Mouse (Mus musculus): Measurements from ENCODE around the gene Tmc4.
"Not testable (repeated sequence)": the region's sequence is repeated elsewhere in the genome, so short reads cannot be mapped to it uniquely, and the experiment has no call there.

Gene Tmc4

DNA sequence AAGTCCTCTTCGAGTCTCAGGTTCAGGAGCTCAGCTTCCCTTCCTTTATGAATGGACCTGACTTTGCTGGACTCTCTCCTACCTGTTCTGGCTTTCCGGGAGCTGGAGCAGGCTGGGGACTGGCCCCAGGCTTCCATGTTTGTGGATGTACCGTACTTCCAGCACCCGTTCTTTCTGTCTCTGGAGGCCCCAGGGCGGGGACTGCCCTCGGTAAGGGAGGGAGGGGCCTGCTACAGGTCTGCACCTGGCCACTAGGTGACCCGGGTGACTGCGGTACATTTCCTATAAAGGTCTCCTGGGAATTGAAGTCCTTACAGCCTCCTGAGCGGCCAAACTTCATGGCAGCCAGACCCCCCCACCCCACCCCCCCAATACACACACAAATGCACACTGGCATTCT lies at the start of gene Tmc4:
Gene Tmc4, minus strand, starts transcription at position 212 of the 400 bp plus-strand sequence.
- DNase-seq, result no peak

DNA sequence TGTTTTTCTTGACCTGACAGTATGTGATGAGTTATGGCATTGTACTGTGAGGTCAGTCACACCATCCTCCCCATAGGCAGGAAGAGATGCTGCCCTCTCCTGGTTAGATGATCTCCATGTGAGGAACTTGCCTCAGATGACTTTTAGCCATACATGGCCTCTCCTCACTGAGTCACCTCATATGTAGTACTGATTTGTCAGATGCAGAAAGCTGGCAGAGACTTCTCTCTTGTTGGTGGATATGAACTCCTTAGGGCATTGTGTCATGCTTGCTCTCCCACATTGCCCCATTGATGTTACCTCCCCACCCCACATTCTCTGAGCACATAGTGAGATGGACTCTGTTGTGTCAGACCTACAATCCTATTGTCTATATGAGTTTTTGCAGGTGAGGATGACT lies 48.1 kb upstream of the Tmc4 start:
- DNase-seq, result not testable (repeated sequence)

DNA sequence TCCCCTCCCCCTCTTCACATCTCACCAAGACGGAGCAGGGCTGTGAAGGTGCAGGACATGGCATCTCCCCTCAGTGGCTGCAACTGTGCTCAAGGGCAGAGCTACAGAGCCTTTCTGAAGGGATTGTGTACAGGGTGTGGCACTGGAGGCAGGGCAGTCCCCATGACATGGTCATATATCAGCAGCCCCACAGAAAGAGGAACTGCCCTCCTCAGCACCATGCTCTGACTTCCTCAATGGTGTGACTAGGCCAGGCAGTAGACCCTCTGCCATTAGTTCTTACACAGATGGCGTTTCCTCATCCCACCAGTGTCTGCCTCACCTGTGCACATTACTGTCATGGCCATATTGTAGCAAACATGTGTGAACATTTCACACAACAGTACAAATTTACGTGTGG lies 42.9 kb upstream of the Tmc4 start, which contains the start of gene Pirb:
Gene Pirb, minus strand, starts transcription at position 124 of the 400 bp plus-strand sequence.
- not testable (repeated sequence) for DNase-seq

DNA sequence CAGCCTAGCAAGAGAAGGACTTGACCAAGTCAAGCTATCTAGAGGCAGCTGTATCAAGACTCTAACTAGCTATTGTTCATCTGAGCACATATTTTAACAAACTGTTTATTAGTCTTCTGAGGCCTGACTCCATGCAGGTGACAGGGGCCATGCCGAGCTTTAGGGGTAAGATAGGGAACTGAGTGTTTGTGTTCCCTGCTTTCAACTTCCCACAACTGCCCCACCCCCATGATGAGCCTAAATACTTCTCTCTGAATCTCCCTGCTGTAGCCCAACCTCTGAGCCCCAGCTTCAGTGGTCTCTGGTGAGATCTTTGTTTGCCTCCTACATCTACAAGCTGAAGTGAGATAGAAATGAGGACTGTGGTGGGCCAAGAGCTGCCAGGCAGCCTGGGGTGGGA lies 37.9 kb upstream of the Tmc4 start:
- DNase-seq, result no peak

DNA sequence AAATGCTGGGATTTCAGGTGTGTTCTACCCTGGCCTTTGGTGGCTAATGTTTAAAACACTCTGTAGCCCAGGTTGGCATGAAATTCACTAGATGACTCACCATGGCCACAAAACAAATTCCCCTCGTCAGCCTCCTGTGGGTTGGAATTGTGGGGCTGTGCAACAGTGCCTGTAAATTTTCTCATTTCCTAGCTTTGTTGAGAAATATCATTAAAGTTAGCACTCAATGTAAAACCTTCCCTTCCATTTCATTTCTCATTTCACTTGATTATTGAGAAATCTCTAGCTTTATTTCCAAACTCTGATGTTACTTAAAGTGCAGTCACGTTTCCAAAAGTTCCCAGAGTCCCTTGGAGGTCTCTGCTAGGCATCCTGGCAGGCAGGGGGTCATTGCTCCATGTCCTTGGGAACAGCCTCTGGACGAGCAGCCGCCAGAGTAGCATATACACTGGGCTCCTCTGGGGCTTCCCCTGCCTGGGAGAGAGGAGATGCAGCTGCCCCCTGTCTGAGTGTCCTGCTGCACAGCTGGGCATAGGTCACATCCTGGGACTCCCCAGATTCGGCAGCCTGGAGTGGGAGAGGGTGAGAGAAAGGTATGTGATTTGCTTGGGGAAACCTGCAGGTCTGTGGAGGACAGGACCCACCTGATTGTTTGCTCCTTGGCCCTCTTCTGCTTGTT lies 35.0 kb upstream of the Tmc4 start:
- no peak for DNase-seq

DNA sequence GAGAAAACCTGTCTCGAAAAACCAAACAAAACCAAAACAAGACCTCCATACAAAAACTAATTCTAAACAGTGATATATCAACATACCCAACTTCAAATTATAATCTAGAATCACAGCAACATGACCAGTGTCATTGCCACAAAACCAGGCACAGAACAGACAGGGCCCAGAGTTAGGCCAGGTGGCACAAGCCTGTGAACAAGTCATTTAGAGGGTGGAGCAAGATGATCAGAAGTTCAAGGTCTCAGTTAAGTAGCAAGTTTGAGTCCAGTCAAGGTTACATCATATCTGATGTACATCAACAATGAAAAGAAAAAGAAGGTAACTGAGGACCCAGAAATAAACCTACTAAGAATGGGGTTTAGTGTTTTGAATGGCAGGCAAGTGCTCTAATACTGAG lies 31.6 kb upstream of the Tmc4 start:
- no peak for DNase-seq

DNA sequence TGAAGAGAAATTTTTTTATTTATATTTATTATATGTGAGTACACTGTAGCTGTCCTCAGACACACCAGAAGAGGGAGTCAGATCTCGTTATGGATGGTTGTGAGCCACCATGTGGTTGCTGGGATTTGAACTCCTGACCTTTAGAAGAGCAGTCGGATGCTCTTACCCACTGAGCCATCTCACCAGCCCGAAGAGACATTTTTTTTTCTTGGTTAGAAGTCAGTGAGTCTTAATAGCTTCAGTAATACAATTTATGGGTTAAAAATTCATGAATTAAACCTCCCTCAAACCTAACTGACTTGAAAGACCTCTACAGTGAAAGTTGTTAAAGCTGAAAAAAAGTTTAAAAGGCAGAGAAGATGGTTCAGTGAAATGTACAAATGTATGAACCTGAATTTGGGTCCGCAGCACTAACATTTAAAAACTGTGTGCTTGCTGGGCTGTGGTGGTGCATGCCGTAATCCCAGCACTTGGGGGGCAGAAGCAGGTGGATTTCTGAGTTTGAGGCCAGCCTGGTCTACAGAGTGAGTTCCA lies 31.2 kb upstream of the Tmc4 start:
- not testable (repeated sequence) for DNase-seq

DNA sequence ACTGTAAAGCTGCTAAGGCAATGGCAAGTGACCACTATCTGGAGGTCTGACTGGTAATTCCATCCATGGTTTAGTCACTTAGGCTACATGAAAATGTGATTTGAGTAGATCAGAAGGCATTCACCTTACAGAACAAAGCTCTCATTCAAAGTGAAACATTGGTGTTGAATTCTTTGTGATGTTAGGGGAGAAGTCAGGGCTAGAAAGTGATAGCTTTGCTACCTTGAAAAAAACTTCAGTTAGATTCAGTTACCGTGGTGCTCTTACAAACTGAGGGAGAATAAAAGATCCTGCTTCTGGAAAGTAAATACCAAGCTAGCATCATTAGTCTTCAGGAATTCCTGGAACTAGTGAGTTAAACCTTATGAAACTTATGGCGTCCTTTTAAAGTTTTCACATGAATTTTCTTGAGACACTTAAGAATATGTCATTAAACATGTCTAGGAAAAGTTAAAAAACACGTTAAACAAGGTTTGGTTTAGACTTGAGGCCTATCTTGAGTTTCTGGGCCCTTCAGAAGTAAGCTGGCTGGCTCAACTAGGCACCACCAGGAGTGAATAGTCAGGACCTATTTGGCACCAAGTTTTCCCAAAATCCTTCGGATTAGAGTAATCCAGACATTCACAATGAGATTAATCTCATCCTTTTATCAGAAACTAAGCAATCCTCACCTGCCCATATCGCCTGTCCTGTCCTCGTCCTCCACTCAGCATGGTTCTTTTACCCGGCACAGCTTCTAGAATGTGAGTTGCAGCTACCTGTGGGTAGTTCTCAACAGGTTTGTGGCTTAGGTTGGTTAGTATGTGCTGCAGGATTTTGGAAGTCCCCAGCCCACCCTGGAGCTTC lies 30.4 kb upstream of the Tmc4 start:
- DNase-seq, result no peak

DNA sequence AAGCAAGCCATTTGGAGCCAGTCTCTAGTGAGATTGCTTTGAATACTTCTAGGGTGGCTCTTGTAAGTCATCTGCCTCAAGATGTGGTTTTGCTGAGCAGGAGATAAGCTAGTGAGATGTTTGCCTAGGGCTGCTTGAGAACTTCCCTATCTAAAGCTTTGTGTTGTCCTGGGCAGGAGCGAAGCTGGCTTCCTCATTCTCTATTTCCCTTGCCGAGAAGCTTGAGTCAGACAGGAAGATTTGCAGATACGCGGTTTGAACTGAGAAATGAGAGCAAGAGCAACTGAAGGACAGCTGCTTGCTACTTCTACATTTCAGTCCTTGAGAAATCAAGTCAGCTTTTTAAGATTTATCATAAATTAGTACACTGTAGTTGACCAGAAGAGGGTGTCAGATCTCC lies 29.7 kb upstream of the Tmc4 start:
- DNase-seq, result no peak

DNA sequence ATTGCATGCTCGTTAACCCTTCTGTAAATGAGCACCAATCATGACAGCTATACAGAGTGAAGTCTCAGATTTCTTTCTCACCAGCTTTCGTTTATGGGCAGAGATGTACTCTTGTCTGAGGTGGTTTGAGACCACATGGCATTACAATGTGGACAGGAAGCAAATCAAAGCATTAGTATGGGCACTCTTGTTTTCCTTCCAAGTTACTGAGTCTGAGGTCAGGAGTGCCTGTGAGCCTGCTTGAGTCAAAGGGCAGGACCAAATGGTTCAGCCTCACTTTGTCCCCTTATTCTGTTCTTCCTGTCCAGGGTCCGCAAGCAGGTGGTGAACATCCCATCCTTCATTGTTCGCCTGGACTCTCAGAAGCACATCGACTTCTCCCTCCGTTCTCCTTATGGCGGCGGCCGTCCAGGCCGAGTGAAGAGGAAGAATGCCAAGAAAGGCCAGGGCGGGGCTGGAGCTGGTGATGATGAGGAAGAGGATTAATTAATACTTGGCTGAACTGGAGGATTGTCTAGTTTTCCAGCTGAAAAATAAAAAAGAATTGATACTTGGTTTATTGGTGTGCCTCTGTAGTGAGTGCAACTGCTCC lies 29.1 kb upstream of the Tmc4 start:
- DNase-seq, result no peak

DNA sequence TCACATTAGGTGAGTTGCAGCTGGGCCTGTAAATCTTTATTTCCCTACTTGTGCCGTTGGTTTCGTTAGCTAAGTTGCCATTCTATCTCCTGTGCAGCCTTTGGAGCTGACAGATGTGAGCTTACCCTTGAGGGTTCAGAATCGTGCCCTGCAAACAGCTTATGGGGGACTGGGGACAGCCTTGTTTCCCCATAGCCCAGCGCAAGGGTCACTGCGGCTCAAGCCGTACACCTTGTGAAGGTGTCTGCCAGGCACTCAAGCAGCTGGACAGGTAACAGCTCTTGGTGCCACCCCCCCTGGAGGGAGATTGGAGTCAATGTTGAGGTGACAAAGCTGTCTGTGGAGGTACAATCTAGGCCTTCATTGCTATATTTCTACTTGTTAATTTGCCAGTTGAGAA lies 28.6 kb upstream of the Tmc4 start:
- no peak for DNase-seq

DNA sequence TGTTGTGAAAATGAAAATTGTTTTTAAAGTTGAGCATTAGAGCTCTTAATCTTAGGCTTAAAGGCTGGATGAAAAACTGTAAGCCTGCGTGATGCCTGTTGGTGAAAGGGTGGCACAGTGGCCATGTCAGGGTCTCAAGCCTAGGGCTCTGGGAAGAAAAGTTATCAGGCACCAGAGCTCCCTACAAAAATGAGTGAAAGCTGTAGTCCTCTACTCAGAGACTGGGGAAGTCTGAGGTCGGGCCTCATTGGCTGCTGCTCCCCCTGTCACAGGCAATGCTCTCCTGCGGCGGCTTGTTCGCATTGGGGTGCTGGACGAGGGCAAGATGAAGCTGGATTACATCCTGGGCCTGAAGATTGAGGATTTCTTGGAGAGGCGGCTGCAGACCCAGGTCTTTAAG lies 28.1 kb upstream of the Tmc4 start:
- not testable (repeated sequence) for DNase-seq

DNA sequence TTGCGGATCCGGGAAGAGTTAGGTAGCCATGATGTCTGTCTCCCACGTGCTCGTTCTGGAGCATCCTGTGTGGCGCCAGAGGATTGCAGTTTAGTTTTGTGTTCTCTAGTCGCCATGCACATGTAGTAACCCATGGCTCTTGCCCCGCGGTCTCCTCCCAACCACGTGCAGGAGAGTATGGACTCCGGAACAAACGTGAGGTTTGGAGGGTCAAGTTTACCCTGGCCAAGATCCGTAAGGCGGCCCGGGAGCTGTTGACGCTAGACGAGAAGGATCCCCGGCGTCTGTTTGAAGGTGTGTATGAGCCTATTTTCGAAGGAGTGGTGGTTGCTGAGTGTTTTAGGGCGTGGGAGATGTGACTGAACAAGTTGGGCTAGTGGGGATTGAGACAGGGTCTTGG lies 27.1 kb upstream of the Tmc4 start:
- no peak for DNase-seq

DNA sequence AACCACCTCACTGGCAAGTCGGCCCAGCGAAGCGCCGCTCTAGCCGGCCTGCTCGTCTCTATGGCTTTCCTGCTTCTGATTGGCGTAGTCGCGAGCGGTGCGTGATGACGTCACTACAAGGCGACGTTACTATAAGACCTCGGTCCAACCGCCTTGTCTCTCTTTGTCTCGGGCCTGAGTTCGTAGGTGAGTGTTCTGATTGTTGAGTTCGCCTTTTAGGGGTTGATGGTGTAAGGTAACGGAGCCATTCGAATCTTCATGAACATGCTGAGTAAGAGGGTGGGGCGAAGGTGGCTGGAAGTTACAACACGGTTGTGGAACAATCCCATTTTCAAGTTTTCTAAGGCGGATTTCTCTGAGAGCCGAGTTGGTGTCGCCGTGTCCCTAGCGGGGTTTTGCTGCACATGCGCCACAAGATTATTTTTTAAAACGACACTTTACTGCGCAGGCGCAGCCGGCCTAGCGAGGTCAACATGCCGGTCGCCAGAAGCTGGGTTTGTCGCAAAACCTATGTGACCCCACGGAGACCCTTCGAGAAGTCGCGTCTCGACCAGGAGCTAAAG lies 26.6 kb upstream of the Tmc4 start, which contains the start of gene Rps9:
Gene Rps9, plus strand, starts transcription at position 115 of the 563 bp plus-strand sequence.
- peak; percentile 99 for DNase-seq

DNA sequence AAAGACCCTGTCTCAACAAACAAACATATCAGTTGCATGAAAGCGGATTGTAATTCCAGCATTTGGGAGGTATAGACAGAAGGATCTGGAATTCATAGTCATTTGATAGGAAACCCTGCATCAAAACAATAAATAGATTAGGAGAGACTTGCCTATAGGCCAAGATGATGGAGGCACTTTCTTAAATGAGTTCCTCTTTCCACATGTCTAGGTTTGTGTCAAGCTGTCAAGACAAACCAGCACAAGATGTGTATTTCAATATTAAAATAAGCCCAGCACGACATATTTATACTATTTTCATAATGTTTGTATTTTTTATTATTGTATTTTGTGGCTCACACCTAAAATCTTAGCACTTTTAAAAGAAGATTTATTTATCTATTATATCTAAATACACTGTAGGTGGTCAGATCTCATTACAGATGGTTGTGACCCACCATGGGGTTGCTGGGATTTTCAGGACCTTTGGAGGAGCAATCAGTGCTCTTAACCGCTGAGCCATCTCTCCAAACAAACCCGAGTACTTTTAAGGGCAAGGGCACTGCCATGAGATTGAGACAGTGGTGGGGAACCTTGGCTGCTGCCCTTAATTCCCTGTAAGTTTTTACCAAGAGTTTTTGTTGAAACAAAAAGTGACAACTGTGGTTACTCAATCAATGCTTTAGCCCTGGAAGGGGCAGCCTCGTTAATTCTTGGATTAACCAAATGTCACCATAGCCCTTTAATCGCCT lies 26.0 kb upstream of the Tmc4 start:
- DNase-seq, result no peak

DNA sequence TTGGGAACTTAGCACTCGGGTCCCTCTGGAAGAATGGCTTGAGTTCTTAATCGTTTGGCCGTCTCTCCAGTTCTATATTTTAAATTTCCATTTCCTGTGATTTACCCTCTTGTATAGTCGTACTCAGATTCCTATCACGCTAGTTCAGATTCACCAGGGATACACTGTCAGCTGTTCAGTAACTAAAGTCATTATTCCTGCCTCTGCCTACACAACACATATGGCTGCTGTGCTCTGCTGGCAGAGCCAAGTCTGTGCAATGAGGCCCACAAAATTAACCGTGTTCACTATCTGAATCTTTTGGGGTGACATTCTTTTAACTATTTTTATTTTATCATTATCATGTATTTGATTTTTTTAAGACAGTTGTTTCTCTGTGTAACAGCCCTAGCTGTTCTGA lies 21.1 kb upstream of the Tmc4 start:
- DNase-seq, result no peak

DNA sequence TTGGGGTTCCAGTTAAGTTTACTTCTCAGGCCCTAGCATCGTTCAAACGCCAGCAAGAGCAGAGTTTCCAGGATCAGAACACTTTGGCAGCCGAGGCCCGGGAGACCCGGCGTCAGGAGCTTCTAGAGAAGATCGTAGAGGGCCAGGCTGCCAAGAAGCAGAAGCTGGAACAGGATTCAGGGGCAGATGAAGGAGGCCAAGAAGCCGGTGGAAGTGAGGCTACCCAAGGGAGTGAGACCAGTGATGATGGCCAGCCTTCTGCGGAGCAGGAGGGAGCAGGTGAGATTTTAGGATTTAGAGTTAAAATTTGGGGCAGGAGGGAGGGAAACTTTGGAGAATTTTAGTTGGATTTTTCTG lies 17.6 kb upstream of the Tmc4 start:
- not testable (repeated sequence) for DNase-seq

DNA sequence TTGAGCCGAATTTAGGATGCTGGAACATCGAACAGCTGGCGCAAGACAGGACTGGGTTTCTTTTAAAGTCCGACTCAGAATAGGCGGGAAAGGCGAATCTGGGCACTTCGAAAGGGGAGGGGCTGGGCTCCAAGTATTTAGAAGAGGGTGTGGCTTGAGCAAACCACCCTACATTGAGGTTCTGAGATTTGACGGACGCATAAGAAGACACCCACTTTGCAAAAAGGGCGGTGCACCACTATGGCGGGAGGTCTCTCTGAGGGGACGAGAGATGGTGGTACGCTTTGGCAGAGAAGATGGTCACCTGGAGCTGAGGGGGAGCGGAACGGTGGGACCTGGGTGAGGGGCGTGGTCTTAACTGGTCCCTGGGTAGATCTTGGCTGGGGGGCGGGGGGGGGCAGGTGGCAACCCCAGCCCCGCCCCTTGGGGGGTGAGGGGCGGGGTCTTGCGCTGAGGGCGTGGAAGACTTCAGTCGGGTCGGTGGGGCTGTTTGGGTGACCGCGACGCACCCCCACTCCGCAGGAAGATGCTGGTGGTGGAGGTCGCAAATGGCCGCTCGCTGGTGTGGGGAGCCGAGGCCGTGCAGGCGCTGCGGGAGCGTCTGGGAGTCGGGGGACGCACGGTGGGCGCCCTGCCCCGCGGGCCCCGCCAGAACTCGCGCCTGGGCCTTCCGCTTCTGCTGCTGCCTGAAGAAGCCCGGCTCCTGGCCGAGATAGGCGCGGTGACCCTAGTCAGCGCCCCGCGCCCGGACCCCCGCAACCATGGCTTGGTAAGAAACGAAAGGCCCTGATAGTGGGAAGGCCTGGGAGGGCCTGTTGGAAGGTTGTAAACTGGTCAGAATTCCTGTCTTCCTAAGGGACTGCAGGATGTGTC lies 17.0 kb upstream of the Tmc4 start:
- DNase-seq, result peak; percentile 90

DNA sequence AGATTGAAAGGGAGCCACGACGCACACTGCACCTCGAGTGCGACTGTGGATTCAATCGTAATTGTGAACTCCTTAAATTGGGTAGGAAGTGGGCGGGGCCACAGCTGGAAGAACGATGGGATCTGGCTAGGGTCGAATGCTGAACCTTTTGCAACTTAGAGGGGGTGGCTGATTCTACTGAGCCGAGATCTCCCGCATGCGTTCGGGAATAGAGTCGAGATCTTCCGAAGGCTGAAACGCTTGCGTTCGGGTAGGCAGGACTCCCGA lies 16.4 kb upstream of the Tmc4 start:
- no peak for DNase-seq

DNA sequence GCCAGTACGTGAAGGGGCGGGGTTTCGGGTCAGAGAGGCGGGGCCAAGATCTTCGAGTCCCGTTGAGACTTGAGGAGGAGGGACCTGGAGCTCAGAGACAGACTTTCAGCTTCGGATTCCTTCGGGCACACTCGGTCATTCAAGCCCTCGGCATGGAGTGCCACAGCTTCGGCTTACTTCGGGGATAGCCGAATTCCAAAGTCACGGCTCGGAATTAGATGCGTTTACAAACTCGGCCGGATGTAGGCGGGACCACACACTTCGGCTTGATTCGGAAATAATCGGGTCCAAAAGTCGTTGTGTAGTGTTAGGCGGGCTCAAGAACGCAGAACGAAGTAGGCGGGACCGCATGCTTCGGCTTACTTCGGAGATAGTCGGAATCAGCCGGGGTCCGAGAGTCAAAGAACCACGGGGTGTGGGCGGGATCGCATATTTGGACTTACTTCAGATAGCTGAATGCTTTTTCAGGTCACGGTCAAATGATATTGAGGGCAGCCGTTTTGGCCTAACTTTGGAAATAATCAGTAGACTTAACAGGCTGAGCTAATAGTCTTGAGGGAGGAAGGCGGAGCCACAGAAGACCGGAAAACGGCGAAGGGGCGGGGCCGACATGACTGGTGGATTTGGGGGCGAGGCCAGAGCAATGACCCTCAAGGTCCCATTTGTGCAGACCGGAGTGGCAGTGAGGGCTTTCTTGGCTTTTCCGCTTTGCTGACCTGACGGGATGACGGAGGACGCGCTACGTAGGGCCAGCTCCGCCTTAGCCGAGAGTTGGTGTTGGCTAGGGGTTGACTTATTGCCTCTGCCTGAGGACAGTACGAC lies 15.8 kb upstream of the Tmc4 start, which contains the start of gene Mboat7:
Gene Mboat7, minus strand, starts transcription at position 537 of the 822 bp plus-strand sequence.
- DNase-seq, result peak; percentile 98
